Mouse (Mus musculus): ENCODE measurements around the gene Ctsq.
"Not testable (repeated sequence)": the region's sequence is repeated elsewhere in the genome, so short reads cannot be mapped to it uniquely, and the experiment has no call there.

The Ctsq gene

GRCm38 (mm10) chr13:61040531-61040930 is at the start of gene Ctsq:
TSS of gene Ctsq (minus strand) at chr13:61040631.
- DNase-seq = no peak

- DNase-seq = no peak
Measured at GRCm38 (mm10) chr13:61022785-61023184, 17.6 kb downstream of the Ctsq start.

DNA sequence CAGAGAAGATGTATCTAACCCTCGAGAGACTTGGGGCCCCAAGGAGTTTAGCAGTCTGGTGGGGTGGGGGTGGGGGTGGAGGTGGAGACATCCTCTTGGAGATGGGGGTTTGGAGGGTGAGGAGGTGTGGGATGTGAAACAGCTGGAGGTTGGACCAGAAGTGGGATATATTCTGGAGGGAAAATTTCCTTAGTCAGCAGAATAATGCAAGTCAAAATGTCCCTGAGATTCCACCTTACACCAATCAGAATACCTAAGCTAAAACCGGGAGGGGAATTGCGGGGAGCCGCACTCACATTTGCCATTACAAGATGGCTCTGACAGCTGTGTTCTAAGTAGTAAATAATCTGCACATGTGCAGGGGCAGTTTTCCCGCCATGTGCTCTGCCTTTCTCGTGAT is 18.6 kb downstream of the Ctsq start:
- no peak for DNase-seq

DNA sequence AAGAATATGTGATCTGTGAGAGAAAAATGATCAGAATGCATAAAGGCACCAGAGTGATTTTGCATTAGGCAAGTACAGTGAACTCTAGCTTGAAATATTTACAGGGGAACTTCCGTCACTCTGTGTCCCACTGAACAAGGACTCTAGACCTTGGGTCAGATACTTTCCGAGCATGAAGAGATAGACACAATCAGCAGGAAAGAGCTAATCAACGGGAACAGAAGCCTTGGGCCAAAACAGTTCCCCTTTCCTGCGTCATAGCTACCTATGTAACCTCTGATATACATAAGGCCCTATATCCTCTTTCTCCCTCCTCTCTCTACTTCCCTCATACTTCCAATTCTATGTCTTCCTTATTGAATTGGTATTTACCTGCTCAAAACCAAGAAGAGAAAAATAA is 30.3 kb downstream of the Ctsq start:
- no peak for DNase-seq

- DNase-seq = no peak
Measured at GRCm38 (mm10) chr13:61005859-61006258, 34.6 kb downstream of the Ctsq start, which contains the start of gene Ctsj. TSS of gene Ctsj (minus strand) at chr13:61005959.

GRCm38 (mm10) chr13:60997600-60997999 is 42.8 kb downstream of the Ctsq start:
- DNase-seq = no peak

- DNase-seq = not testable (repeated sequence)
Measured at GRCm38 (mm10) chr13:60986915-60987314, 53.5 kb downstream of the Ctsq start.

All from right cerebral cortex, postnatal 4 days (tissue).